Mouse (Mus musculus): ENCODE data around the gene Prpf40a. TPM values are rescaled to one million over a fixed set of nuclear protein-coding genes. Genes with fewer than 3 reads are reported as not detected.

Prpf40a gene
- polyA plus RNA-seq, 1 experiment from 2014 or later, result 124 TPM

DNA sequence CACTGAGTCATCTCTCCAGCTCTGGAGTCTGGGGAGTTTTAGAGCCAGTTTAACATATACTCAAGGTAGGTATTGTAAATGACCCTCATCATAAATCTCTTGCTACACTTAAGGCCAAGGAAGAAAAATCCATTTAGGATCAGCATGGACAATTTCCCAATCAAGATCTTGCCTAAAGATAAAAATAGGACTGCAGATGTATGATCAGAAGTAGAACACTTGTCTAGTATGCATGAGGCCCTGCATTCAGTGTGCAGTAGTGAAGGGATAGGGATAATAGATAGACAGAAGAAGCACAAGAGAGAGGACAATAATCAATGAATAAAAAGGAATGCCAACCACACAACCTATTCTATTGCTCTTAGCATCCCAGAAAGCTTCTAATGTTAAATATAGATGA is 11.2 kb downstream of the Prpf40a start:
- Histone ChIP-seq H3K4me2 (no peak overlapping the region), H3K4me1 (no peaks in the 10 kb centered on the region; the same call in 1 of the 2 replicates), H3K9ac (no peak overlapping the region), H3K36me3 (peaks cover 9% of the 10 kb centered on the region; the same call in 1 of the 2 replicates), H3K27me3 (no peaks in the 10 kb centered on the region), H3K4me3 (no peak overlapping the region), H3K9me3 (no peaks in the 10 kb centered on the region), H3K27ac (no peak overlapping the region)
- no peak for ATAC-seq (ENCODE audit: insufficient number of reproducible peaks, low FRiP score, low TSS enrichment, low read depth)

DNA sequence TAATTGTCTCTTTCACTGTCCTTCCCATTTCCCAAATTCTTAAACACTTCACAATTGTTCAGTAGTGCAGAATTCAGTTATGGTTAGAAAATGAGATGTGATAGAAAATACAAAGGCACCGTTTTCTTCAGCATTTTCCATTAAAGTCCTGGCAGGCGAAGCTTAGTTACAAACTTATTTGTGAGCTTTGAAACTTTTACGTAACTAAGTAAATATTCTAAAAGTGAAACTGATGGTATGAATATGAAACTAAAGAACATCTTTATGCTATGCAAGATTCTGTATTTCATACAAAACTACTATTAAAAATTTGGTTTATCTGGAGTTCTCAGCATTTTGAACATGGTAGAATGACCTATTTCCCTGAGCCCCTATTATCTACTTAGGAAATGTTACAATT is 12.1 kb downstream of the Prpf40a start:
- Histone ChIP-seq H3K9ac (no peak overlapping the region), H3K36me3 (peaks cover 15% of the 10 kb centered on the region), H3K9me3 (no peaks in the 10 kb centered on the region), H3K4me1 (no peaks in the 10 kb centered on the region; the same call in 1 of the 2 replicates), H3K27ac (no peak overlapping the region), H3K27me3 (no peaks in the 10 kb centered on the region), H3K4me2 (no peak overlapping the region), H3K4me3 (no peak overlapping the region)
- WGBS, result 84% methylated on average over 3 of the region's 3 CpGs
- ATAC-seq (ENCODE audit: insufficient number of reproducible peaks, low FRiP score, low TSS enrichment, low read depth), result no peak

DNA sequence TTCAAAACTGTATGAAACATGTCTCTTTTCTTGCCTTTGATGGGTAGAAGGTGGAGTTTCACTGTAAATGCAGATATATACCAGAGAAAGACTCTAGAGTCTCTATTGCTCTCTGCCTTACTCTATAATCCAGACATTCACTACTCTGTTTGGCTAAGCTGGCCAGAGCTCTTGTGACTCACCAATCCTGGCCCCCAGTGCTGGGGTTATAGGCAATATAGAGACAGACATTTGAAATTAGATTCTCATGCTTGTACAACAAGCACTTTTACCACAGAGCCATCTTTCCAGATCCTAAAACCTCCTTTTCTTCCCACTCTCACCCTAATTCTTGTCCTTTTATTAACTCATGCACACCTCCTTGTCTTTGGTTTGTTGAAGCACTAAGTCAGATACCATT is 17.1 kb downstream of the Prpf40a start:
- no peak for ATAC-seq (ENCODE audit: insufficient number of reproducible peaks, low FRiP score, low TSS enrichment, low read depth)
- peaks cover 19% of the 10 kb centered on the region for H3K36me3 ChIP-seq

DNA sequence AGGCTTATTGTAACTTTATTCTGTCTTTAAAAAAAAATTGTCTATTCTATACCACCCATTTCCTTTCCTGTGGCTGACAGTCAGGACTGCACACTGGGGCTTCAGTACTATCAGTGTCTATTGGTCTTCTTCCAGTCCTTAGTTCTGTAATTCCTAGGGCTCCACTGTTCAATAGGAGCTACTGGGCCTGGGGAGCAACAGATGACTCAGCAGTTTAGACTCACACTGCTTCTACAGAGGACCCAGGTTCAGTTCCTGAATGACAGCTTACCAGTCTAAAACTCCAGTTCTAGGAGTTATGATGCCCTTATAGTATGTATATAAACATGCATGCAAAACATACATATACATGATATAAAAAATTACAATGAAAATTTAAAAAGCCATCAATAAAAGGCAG is 44.2 kb downstream of the Prpf40a start:
- H3K4me1 ChIP-seq, result no peaks in the 10 kb centered on the region
- no peaks in the 10 kb centered on the region for H3K9me3 ChIP-seq
- no peak overlapping the region for H3K4me2 ChIP-seq
- peaks cover 36% of the 10 kb centered on the region for H3K36me3 ChIP-seq
- H3K9ac ChIP-seq, result no peak overlapping the region
- H3K4me3 ChIP-seq, result no peak overlapping the region
- H3K27me3 ChIP-seq, result no peaks in the 10 kb centered on the region
- no peak for ATAC-seq (ENCODE audit: insufficient number of reproducible peaks, low FRiP score, low TSS enrichment, low read depth)
- no peak overlapping the region for H3K27ac ChIP-seq

More for the DNA sequence above, 17.1 kb downstream of the Prpf40a start:
- no peak overlapping the region for H3K4me2 ChIP-seq
- H3K4me1 ChIP-seq, result no peaks in the 10 kb centered on the region
- H3K9ac ChIP-seq, result no peak overlapping the region
- no peak overlapping the region for H3K4me3 ChIP-seq
- H3K27ac ChIP-seq, result no peak overlapping the region
- H3K27me3 ChIP-seq, result no peaks in the 10 kb centered on the region
- no peaks in the 10 kb centered on the region for H3K9me3 ChIP-seq

DNA sequence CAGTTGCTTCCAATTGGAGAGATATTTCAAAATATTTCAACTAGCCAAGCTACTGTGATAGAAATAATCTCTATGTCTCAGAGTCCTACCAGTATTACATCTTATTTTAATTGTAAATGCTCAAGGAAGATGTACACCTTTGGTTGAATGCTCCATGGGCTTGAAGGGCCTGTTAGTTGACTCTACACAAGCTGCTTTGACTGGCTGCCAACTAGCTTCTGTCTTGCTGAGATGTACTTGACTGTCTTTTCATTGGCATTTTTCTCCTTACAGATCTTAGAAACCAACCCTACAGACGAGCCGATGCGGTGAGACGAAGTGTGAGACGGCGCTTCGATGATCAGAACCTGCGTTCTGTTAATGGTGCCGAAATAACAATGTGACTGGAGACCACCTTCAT is 59.5 kb downstream of the Prpf40a start:
- no peak for ATAC-seq (ENCODE audit: insufficient number of reproducible peaks, low FRiP score, low TSS enrichment, low read depth)
- no peaks in the 10 kb centered on the region for H3K27me3 ChIP-seq
- no peak overlapping the region for H3K4me2 ChIP-seq
- no peaks in the 10 kb centered on the region for H3K4me1 ChIP-seq
- H3K4me3 ChIP-seq, result no peak overlapping the region
- H3K36me3 ChIP-seq, result peaks cover 40% of the 10 kb centered on the region
- no peaks in the 10 kb centered on the region for H3K9me3 ChIP-seq
- WGBS, result 97% methylated on average over 9 of the region's 9 CpGs
- no peak overlapping the region for H3K9ac ChIP-seq
- no peak overlapping the region for H3K27ac ChIP-seq

DNA sequence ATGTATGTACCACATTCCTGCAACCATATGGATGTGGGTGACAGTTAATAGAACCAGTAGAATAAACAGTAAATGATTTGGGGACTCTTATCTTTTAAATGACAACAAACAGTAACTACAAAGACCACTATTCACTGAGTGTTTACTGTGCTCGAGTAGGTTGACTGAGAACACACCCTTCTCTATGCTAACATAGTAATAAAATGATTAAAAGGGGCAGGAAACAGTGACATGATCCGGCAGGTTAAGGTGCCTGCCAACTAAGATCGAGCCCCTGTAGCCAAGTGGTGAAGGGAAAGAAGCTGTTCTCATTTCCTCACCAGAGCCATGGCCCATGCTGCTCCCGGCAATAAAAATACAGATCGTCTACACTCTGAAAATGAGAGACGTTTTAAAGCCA is 62.0 kb downstream of the Prpf40a start:
- Histone ChIP-seq H3K9ac (no peak overlapping the region), H3K4me3 (no peak overlapping the region), H3K27me3 (no peaks in the 10 kb centered on the region), H3K36me3 (peaks cover 49% of the 10 kb centered on the region), H3K4me1 (no peaks in the 10 kb centered on the region), H3K27ac (no peak overlapping the region), H3K9me3 (no peaks in the 10 kb centered on the region), H3K4me2 (no peak overlapping the region)
- no peak for ATAC-seq (ENCODE audit: insufficient number of reproducible peaks, low FRiP score, low TSS enrichment, low read depth)
- WGBS, result 30% methylated on average over 6 of the region's 6 CpGs

DNA sequence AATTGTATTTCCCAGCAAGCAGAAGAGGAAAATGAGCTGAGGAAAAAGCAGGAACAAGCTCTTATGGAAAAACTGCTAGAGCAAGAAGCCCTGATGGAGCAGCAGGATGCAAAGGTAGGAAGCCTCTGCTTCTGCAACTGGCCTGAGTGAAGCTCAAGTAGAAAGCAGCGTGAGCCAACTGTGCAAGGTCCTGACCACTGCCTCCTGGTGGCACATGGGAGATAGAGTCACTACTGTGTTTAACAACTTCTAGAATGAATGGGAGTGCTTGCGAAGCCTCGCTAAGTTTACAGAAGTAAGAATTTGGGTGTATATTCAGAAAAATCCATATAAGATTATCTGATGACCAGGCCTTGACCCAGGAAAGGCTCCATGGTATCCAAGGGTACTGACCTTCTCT is 65.1 kb downstream of the Prpf40a start:
- no peak for ATAC-seq (ENCODE audit: insufficient number of reproducible peaks, low FRiP score, low TSS enrichment, low read depth)
- WGBS, result 88% methylated on average over 3 of the region's 3 CpGs

DNA sequence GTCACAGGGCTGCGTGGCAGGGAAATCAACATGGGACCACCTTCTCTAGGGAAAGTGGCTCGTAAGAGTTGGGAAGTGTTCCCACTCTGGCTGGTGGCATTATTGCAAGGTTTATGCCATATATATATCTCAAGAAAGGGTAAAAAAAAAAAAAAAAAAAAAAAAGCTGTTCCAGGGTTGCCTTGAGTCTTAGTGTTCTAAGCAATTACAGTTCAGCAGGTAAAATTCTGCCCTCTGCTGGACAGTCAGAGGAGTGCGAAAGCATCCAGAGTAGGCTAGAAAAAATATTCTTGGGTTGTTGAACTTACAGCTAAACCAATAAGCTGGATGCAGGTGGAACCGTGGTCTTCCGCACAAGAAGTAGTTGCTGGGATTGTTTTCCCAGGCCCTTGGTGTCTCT is 69.3 kb downstream of the Prpf40a start:
- Histone ChIP-seq H3K4me2 (no peak overlapping the region), H3K36me3 (peaks cover 45% of the 10 kb centered on the region), H3K4me1 (no peaks in the 10 kb centered on the region), H3K27ac (no peak overlapping the region), H3K9me3 (no peaks in the 10 kb centered on the region), H3K4me3 (no peak overlapping the region), H3K9ac (no peak overlapping the region), H3K27me3 (no peaks in the 10 kb centered on the region)
- 70% methylated on average over 5 of the region's 5 CpGs for WGBS
- no peak for ATAC-seq (ENCODE audit: insufficient number of reproducible peaks, low FRiP score, low TSS enrichment, low read depth)

More for the DNA sequence above, 65.1 kb downstream of the Prpf40a start:
- H3K9ac ChIP-seq, result no peak overlapping the region
- no peak overlapping the region for H3K4me3 ChIP-seq
- H3K4me1 ChIP-seq, result no peaks in the 10 kb centered on the region
- no peak overlapping the region for H3K4me2 ChIP-seq
- peaks cover 48% of the 10 kb centered on the region for H3K36me3 ChIP-seq
- H3K9me3 ChIP-seq, result no peaks in the 10 kb centered on the region
- no peaks in the 10 kb centered on the region for H3K27me3 ChIP-seq
- no peak overlapping the region for H3K27ac ChIP-seq

DNA sequence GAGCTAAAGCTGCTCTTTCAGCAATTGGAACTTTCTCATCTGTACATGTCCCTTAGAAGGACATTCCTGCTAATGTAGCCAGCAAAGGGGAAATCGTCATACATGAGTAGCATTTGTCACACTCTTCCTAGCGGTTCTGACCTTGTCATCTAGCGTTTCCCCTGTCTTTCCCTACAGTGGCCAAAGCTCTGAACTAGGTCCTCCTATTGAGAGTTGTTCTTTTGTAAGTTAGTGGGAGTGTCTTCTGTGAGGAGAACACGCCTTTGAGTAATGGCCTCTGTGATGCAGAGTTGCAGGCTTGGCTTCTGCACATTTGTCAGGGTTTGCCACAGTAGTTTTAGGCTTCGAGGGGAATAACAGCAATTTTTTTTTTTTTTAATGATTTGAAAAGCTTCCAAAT is 82.5 kb downstream of the Prpf40a start:
- no peaks in the 10 kb centered on the region for H3K9me3 ChIP-seq
- H3K4me2 ChIP-seq, result no peak overlapping the region
- H3K36me3 ChIP-seq, result peaks cover 87% of the 10 kb centered on the region
- H3K27ac ChIP-seq, result no peak overlapping the region
- no peak for ATAC-seq (ENCODE audit: insufficient number of reproducible peaks, low FRiP score, low TSS enrichment, low read depth)
- H3K4me1 ChIP-seq, result no peaks in the 10 kb centered on the region
- H3K4me3 ChIP-seq, result no peak overlapping the region
- no peaks in the 10 kb centered on the region for H3K27me3 ChIP-seq
- WGBS, result 77% methylated on average over 5 of the region's 5 CpGs
- H3K9ac ChIP-seq, result no peak overlapping the region

DNA sequence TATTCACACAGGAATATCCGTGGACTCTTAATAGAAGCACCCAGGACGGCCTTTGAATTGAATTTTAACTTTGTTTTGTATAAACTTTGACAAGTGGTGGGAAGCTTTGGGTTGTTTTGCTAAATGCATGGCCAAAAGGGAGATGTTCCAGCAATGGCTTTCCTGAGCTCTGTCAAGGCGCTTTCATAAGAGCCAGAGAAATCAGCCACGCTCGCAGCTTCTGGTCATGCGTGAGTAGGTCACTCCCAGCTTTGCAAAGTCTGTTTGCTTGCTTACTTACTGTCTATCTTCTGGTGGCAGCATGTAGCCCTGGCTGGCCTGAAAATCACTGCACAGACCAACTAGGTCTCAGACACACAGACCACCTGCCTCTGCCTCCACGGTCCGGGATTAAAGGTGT is 84.6 kb downstream of the Prpf40a start:
- Histone ChIP-seq H3K9me3 (no peaks in the 10 kb centered on the region), H3K4me2 (no peak overlapping the region), H3K4me3 (no peak overlapping the region), H3K36me3 (peaks cover 79% of the 10 kb centered on the region), H3K27ac (no peak overlapping the region), H3K9ac (no peak overlapping the region), H3K27me3 (no peaks in the 10 kb centered on the region), H3K4me1 (no peaks in the 10 kb centered on the region)
- WGBS, result 92% methylated on average over 8 of the region's 8 CpGs
- ATAC-seq (ENCODE audit: insufficient number of reproducible peaks, low FRiP score, low TSS enrichment, low read depth), result no peak

DNA sequence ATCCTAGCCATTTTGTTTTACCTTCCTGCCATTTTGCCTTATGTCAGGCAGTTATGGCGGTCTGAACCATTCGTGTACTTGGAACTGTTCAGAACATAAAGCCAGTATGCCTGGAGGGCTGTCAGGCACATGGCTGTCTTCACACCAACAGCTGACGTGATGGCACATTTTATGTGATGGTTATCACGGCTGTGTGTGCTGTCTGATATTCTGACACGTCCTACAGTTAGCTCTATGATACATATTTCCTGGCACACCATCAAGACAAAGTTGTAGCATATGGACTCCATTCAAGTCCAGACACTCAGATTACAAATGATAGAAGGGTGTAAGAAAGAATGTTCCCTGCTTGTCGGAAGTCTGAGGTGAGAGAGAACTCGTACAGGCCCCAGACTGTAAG is 85.0 kb downstream of the Prpf40a start:
- H3K4me2 ChIP-seq, result no peak overlapping the region
- H3K36me3 ChIP-seq, result peaks cover 76% of the 10 kb centered on the region
- no peaks in the 10 kb centered on the region for H3K4me1 ChIP-seq
- no peak for ATAC-seq (ENCODE audit: insufficient number of reproducible peaks, low FRiP score, low TSS enrichment, low read depth)
- 67% methylated on average over 7 of the region's 7 CpGs for WGBS
- H3K27ac ChIP-seq, result no peak overlapping the region
- no peaks in the 10 kb centered on the region for H3K9me3 ChIP-seq
- H3K9ac ChIP-seq, result no peak overlapping the region
- no peaks in the 10 kb centered on the region for H3K27me3 ChIP-seq
- no peak overlapping the region for H3K4me3 ChIP-seq

DNA sequence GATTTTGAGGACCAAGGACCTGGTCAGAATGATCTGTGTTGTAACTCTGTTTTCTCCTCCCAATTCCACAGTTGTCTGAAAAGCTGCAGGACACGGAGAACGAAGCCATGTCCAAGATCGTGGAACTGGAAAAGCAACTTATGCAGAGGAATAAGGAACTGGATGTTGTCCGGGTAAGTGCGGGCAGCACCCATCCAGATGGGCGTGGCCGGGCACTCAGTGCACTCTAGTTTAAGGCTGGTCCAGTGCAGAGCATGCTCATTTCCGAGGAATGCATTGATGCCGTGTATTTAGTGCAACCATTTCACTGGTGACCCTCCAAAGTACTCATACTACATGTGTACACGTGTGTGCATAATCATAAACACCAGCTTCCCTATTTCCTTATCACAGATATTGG is 85.7 kb downstream of the Prpf40a start:
- H3K9ac ChIP-seq, result no peak overlapping the region
- ATAC-seq (ENCODE audit: insufficient number of reproducible peaks, low FRiP score, low TSS enrichment, low read depth), result no peak
- no peaks in the 10 kb centered on the region for H3K4me1 ChIP-seq
- H3K27me3 ChIP-seq, result no peaks in the 10 kb centered on the region
- H3K4me2 ChIP-seq, result no peak overlapping the region
- no peaks in the 10 kb centered on the region for H3K9me3 ChIP-seq
- no peak overlapping the region for H3K4me3 ChIP-seq
- no peak overlapping the region for H3K27ac ChIP-seq
- H3K36me3 ChIP-seq, result peaks cover 71% of the 10 kb centered on the region
- 89% methylated on average over 10 of the region's 10 CpGs for WGBS

DNA sequence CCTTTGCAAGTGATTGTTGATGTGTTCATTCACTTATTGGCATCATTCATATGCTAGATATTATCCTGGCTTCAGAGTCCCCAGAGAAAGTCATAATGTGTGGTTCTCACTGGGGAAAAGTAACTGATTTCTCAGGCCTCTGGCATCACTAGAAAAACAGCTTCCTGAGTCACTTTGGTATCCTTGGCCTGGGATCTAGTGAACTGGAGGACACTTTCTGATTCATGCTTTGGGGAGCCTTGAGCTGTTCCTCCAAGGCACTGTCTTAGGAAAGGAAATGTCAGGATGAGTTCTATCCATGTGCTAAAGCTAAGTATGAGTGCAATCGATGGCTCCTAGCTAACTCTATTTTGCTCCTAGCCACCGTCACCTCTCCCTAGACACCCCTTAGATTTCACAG is 88.2 kb downstream of the Prpf40a start:
- Histone ChIP-seq H3K27me3 (no peaks in the 10 kb centered on the region), H3K36me3 (peaks cover 52% of the 10 kb centered on the region), H3K4me3 (no peak overlapping the region), H3K4me1 (no peaks in the 10 kb centered on the region), H3K4me2 (no peak overlapping the region), H3K9ac (no peak overlapping the region), H3K27ac (no peak overlapping the region), H3K9me3 (no peaks in the 10 kb centered on the region)
- ATAC-seq (ENCODE audit: insufficient number of reproducible peaks, low FRiP score, low TSS enrichment, low read depth), result no peak
- WGBS, result 94% methylated on average over 2 of the region's 2 CpGs

Data from limb, embryonic 15.5 days (tissue).